Mouse (Mus musculus) forelimb bud, embryonic 11.5 days (tissue): ENCODE results near the gene Tex35.

Source experiments
- DNase-seq: peaks from one replicate; pipeline ENCODE4 v3.0.0-alpha.2; 2012; ENCODE audit warnings: low read depth, low spot score

The Tex35 gene

DNA sequence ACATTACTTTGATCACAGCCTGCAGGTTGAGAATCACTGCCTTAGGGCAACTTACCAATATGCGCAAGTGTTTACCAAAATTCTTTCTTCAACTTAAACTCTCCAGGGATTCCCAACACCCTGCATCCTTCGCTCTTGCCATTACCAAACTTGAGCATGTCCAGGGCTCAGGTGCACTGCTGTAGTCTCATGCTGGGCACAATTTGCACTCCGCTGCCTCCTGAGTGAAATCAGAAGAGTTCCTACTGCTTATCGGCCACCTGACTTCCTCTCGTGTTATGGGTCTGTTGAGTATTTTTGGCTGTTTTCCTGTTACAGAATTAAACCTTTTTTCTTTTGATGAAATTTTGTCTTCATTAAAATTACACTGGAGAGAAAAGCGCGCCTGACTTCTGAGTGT lies 53.8 kb downstream of the Tex35 start:
- DNase-seq, result no peak

DNA sequence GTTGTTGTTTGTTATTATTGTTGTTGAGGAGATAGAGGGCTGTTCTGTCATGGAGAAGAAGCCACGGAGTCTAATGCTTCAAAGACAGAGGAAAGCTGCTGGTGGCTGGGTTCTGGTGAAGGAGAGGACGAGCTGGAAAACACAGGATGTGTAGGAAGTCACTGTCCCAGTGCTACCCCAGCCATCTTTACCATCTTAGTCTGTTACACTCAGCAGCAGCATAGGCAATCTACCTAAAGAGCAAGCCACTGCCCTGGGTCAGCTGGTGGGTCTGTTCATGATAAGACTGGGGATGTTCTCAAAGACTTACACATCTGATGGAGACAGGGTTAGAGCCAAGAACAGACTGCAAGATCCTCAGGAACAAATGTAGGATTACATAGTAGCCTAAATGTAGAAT lies 58.6 kb downstream of the Tex35 start:
- no peak for DNase-seq
